In the genomic region with DNA sequence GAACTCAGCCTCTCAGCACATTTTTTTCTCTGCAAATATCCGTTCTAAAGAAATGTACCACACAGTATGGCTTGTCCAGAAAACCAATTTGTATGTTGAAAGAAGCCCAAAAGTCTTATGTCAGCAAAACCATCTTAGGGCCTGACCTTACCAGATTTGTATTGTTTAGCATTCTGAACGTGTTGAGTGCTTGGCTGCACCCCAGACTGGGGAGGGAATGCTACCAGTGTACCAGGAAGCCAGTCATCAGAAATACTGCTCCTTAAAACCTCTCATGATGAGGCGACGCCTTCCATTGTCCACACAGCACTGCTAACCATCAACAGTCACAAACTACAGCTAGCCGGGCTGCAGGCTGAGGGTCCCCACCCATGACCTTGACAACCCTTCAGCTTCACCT, we compare ENCODE assay signal across 27 mouse cellular contexts.
DNase-seq lines count a peak whose midpoint lies in the region; ATAC-seq and TF ChIP-seq lines count a peak whose summit lies in the region.
"Had no signal": no experiment of that assay in that cellular context is flagged by ENCODE, and none has a peak within 500 bp of the region (broad histone marks: within the 10 kb centered on the region; RNA-seq: fewer than 3 reads in every experiment).

No protein-coding gene starts in this region.

- H3K9me3 ChIP-seq in kidney, embryonic 16.5 days (ENCODE audit: low read length): no peaks in the 10 kb centered on the region
- no peaks in the 10 kb centered on the region for H3K9me3 ChIP-seq in midbrain, embryonic 11.5 days (ENCODE audit: control insufficient read depth, low read length)
- no peaks in the 10 kb centered on the region for H3K9me3 ChIP-seq in midbrain, embryonic 13.5 days
- H3K9me3 ChIP-seq in lung, postnatal 0 days (ENCODE audit: low read length): no peaks in the 10 kb centered on the region
- H3K9me3 ChIP-seq: heart, embryonic 15.5 days; limb, embryonic 10.5 days; liver, embryonic 15.5 days; midbrain, embryonic 12.5 days; neural tube, embryonic 12.5 days had no signal

- no peak for TF ChIP-seq POLR2A in kidney, adult 2 months (IDR thresholded peaks at IDR 0.05; ENCODE audit: low read depth, low read length)

- no peak overlapping the region for H3K4me2 ChIP-seq in kidney, embryonic 16.5 days (replicated peaks; ENCODE audit: low read depth, low read length)
- no peak overlapping the region for H3K4me2 ChIP-seq in midbrain, embryonic 11.5 days
- H3K4me2 ChIP-seq in midbrain, embryonic 13.5 days (replicated peaks): no peak overlapping the region
- no peak overlapping the region for H3K4me2 ChIP-seq in lung, postnatal 0 days (replicated peaks; ENCODE audit: low read depth, low read length)
- H3K4me2 ChIP-seq: heart, embryonic 15.5 days; hindbrain, embryonic 14.5 days; liver, embryonic 15.5 days; midbrain, embryonic 12.5 days; neural tube, embryonic 12.5 days had no signal

- no peak overlapping the region for H3K27ac ChIP-seq in kidney, adult 2 months (ENCODE audit: insufficient read depth, low read depth, low read length)
- H3K27ac ChIP-seq in kidney, embryonic 16.5 days (ENCODE audit: low read length): no peak overlapping the region
- H3K27ac ChIP-seq in midbrain, embryonic 11.5 days (ENCODE audit: low read depth, low read length): no peak overlapping the region
- no peak overlapping the region for H3K27ac ChIP-seq in midbrain, embryonic 13.5 days
- H3K27ac ChIP-seq in lung, postnatal 0 days (ENCODE audit: low read length): no peak overlapping the region
- H3K27ac ChIP-seq: heart, embryonic 15.5 days; hindbrain, embryonic 14.5 days; limb, embryonic 10.5 days; liver, embryonic 15.5 days; midbrain, embryonic 12.5 days; neural tube, embryonic 12.5 days had no signal

- H3K4me3 ChIP-seq in kidney, adult 2 months (ENCODE audit: insufficient read depth, low read depth, low read length): no peak overlapping the region
- H3K4me3 ChIP-seq in kidney, embryonic 16.5 days (ENCODE audit: low read length): no peak overlapping the region
- H3K4me3 ChIP-seq in midbrain, embryonic 11.5 days (ENCODE audit: low read depth, low read length): no peak overlapping the region
- H3K4me3 ChIP-seq in midbrain, embryonic 13.5 days (replicated peaks): no peak overlapping the region
- H3K4me3 ChIP-seq in lung, postnatal 0 days (ENCODE audit: low read depth, low read length): no peak overlapping the region
- H3K4me3 ChIP-seq: heart, embryonic 15.5 days; limb, embryonic 10.5 days; liver, embryonic 15.5 days; midbrain, embryonic 12.5 days; neural tube, embryonic 12.5 days had no signal

- TF ChIP-seq CTCF in kidney, adult 2 months (conservative IDR thresholded peaks at IDR 0.05; ENCODE audit: insufficient read depth, insufficient read length, low read depth, low read length): no peak
- no peak for TF ChIP-seq CTCF in lung, postnatal 0 days (IDR thresholded peaks at IDR 0.05)

- DNase-seq in kidney, adult 2 months: peak; percentile 42
- peak; percentile 53 for DNase-seq in midbrain, embryonic 11.5 days (ENCODE audit: low spot score, missing footprints)
- DNase-seq in lung, postnatal 0 days (ENCODE audit: low spot score): peak; percentile 65
- no peak for DNase-seq in frontal cortex, postnatal 10 days (ENCODE audit: low spot score in 2 of 2)
- DNase-seq in adipocyte (ENCODE audit: low spot score): no peak
- no peak for DNase-seq in thymus, postnatal 10 days (ENCODE audit: low spot score in 2 of 2)
- DNase-seq: adrenal gland, postnatal 10 days; cerebellum, adult 18-20 months; cerebellum, postnatal 14 days; forebrain, postnatal 0 days; gastrocnemius, postnatal 36 days; heart, postnatal 36 days; layer of hippocampus, adult 9-11 months; liver; retina, postnatal 1 day; right cerebral cortex, postnatal 25 days; thymus, postnatal 14 days had no signal

- 66% methylated on average over 5 of the region's 5 CpGs for WGBS in kidney, adult 2 months
- WGBS in kidney, embryonic 16.5 days: 65% methylated on average over 5 of the region's 5 CpGs
- 74% methylated on average over 5 of the region's 5 CpGs for WGBS in midbrain, embryonic 11.5 days
- WGBS in midbrain, embryonic 13.5 days: 73% methylated on average over 5 of the region's 5 CpGs
- 22% methylated on average over 5 of the region's 5 CpGs for WGBS in lung, postnatal 0 days

- H3K27me3 ChIP-seq in kidney, adult 2 months (replicated peaks; ENCODE audit: control insufficient read depth, insufficient read depth, low read length): no peaks in the 10 kb centered on the region
- peaks cover 4% of the 10 kb centered on the region; the same call in 1 of the 2 replicates for H3K27me3 ChIP-seq in kidney, embryonic 16.5 days (ENCODE audit: insufficient read depth, low read length)
- H3K27me3 ChIP-seq in midbrain, embryonic 11.5 days (ENCODE audit: control insufficient read depth, insufficient read depth, low read length): no peaks in the 10 kb centered on the region
- H3K27me3 ChIP-seq in midbrain, embryonic 13.5 days: no peaks in the 10 kb centered on the region
- H3K27me3 ChIP-seq in lung, postnatal 0 days (replicated peaks; ENCODE audit: insufficient read depth, low read length): no peaks in the 10 kb centered on the region
- H3K27me3 ChIP-seq: liver, embryonic 15.5 days; neural tube, embryonic 12.5 days had no signal

- no peak for TF ChIP-seq EP300 in lung, postnatal 0 days (IDR thresholded peaks at IDR 0.05)

- H3K9ac ChIP-seq in kidney, embryonic 16.5 days (replicated peaks; ENCODE audit: low read length): no peak overlapping the region
- no peak overlapping the region for H3K9ac ChIP-seq in midbrain, embryonic 11.5 days (ENCODE audit: low read length)
- H3K9ac ChIP-seq in midbrain, embryonic 13.5 days (replicated peaks): no peak overlapping the region
- no peak overlapping the region for H3K9ac ChIP-seq in lung, postnatal 0 days (replicated peaks; ENCODE audit: low read depth)
- H3K9ac ChIP-seq: forebrain, postnatal 0 days; heart, embryonic 15.5 days; hindbrain, embryonic 14.5 days; liver, embryonic 15.5 days; midbrain, embryonic 12.5 days; neural tube, embryonic 12.5 days had no signal

- H3K4me1 ChIP-seq in kidney, adult 2 months (ENCODE audit: control insufficient read depth, insufficient read depth, low read length): no peaks in the 10 kb centered on the region
- no peaks in the 10 kb centered on the region for H3K4me1 ChIP-seq in kidney, embryonic 16.5 days (ENCODE audit: insufficient read depth, low read length)
- no peaks in the 10 kb centered on the region for H3K4me1 ChIP-seq in midbrain, embryonic 11.5 days (ENCODE audit: control insufficient read depth, insufficient read depth, low read length)
- H3K4me1 ChIP-seq in midbrain, embryonic 13.5 days (replicated peaks): no peaks in the 10 kb centered on the region
- H3K4me1 ChIP-seq in lung, postnatal 0 days (ENCODE audit: insufficient read depth, low read depth, low read length): no peaks in the 10 kb centered on the region
- H3K4me1 ChIP-seq: heart, embryonic 15.5 days; liver, embryonic 15.5 days; midbrain, embryonic 12.5 days had no signal

- no peaks in the 10 kb centered on the region for H3K36me3 ChIP-seq in kidney, adult 2 months (ENCODE audit: control insufficient read depth, insufficient read depth, low read length)
- H3K36me3 ChIP-seq in kidney, embryonic 16.5 days (ENCODE audit: insufficient read depth, low read length): no peaks in the 10 kb centered on the region
- H3K36me3 ChIP-seq in midbrain, embryonic 11.5 days (ENCODE audit: control insufficient read depth, insufficient read depth, low read length): no peaks in the 10 kb centered on the region
- H3K36me3 ChIP-seq in midbrain, embryonic 13.5 days: no peaks in the 10 kb centered on the region
- no peaks in the 10 kb centered on the region for H3K36me3 ChIP-seq in lung, postnatal 0 days (ENCODE audit: insufficient read depth, low read length)
- H3K36me3 ChIP-seq: heart, embryonic 15.5 days; limb, embryonic 10.5 days; liver, embryonic 15.5 days; midbrain, embryonic 12.5 days; neural tube, embryonic 12.5 days had no signal

- ATAC-seq in kidney, embryonic 16.5 days (ENCODE audit: low FRiP score, low TSS enrichment): no peak
- ATAC-seq in midbrain, embryonic 11.5 days (ENCODE audit: low FRiP score): no peak
- no peak for ATAC-seq in midbrain, embryonic 13.5 days
- peak; percentile 75 for ATAC-seq in lung, postnatal 0 days
- ATAC-seq: forebrain, postnatal 0 days; inflammation-experienced regulatory T-cells, adult 6 months; Patski had no signal

Comparison
In these comparisons a context has a peak if more than half of its experiments do, and no peak if none do; other contexts are left out.
1. DNase-seq: peak in kidney, adult 2 months (single experiment), midbrain, embryonic 11.5 days (single experiment) and lung, postnatal 0 days (single experiment); none in frontal cortex, postnatal 10 days (0 of 2), adipocyte (single experiment) and thymus, postnatal 10 days (0 of 2).